ENCODE assay signal across 8 mouse cellular contexts in the genomic region with DNA sequence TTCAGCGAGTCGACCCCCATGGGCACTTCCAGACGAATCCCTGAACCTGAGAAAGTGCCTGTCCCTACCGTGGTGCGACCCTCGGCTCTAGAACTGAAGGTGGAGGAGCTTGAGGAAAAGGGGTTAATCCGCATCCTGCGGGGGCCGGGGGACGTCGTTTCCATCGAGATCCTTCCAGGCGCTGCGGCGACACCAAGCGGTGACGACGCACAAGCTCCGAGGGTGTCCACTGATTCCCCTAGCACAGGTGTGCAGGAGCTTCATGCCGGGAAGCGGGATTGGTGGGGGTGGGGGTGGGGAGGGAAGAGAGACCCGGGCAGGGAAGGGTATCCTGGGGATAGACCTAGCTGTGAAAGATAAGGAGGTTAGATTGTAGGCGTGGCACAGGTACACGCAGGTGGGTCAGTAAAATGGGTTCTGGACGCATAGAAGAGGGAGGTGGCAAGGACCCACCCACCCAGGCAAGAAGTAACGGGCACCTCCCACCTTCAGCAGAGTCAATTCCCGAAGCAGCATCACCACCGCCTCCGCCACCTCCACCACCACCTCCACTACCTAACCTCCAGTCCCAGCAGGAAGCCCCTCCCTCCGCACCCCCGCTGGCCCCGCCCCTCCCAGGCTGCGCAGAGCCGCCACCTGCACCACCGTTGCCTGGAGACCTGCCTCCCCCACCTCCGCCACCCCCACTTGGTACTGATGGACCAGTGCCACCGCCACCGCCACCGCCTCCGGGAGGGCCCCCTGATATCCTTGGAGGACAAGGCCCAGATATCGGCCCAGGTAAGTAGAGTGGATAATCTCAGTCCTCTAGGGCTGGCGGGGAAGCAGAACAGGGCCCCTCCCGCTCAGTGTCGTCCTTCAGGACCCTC. TPM values are rescaled to one million over a fixed set of nuclear protein-coding genes. Genes with fewer than 3 reads are reported as not detected.
A peak's percentile ranks its signal among the peaks of the same experiment; 100 is the strongest.
DNase-seq lines count a peak whose midpoint lies in the region; ATAC-seq and TF ChIP-seq lines count a peak whose summit lies in the region.

No protein-coding gene starts in this region.

- H3K9ac ChIP-seq in lung, postnatal 0 days (replicated peaks; ENCODE audit: low read depth): no peak overlapping the region
- H3K9ac ChIP-seq in hindbrain, embryonic 12.5 days: peak overlapping the region; percentile 46
- no peak overlapping the region for H3K9ac ChIP-seq in liver, embryonic 11.5 days (ENCODE audit: low read depth, low read length)

- H3K36me3 ChIP-seq in lung, postnatal 0 days (ENCODE audit: insufficient read depth, low read length): no peaks in the 10 kb centered on the region
- no peaks in the 10 kb centered on the region for H3K36me3 ChIP-seq in hindbrain, embryonic 12.5 days
- H3K36me3 ChIP-seq in liver, embryonic 11.5 days (ENCODE audit: control insufficient read depth, insufficient read depth, low read length): no peaks in the 10 kb centered on the region

- H3K9me3 ChIP-seq in lung, postnatal 0 days (ENCODE audit: low read length): no peaks in the 10 kb centered on the region
- no peaks in the 10 kb centered on the region for H3K9me3 ChIP-seq in hindbrain, embryonic 12.5 days (replicated peaks)
- H3K9me3 ChIP-seq in liver, embryonic 11.5 days (ENCODE audit: control insufficient read depth, low read length): no peaks in the 10 kb centered on the region

- H3K4me3 ChIP-seq in lung, postnatal 0 days (ENCODE audit: low read depth, low read length): no peak overlapping the region; the same call in 1 of the 2 replicates
- H3K4me3 ChIP-seq in hindbrain, embryonic 12.5 days: peak overlapping the region; percentile 29
- H3K4me3 ChIP-seq in liver, embryonic 11.5 days (ENCODE audit: low read depth, low read length): no peak overlapping the region

- peaks cover 27% of the 10 kb centered on the region for H3K27me3 ChIP-seq in lung, postnatal 0 days (replicated peaks; ENCODE audit: insufficient read depth, low read length)
- H3K27me3 ChIP-seq in hindbrain, embryonic 12.5 days: peaks cover 93% of the 10 kb centered on the region
- peaks cover 63% of the 10 kb centered on the region for H3K27me3 ChIP-seq in liver, embryonic 11.5 days (replicated peaks; ENCODE audit: control insufficient read depth, insufficient read depth, low read length)

- no peaks in the 10 kb centered on the region for H3K4me1 ChIP-seq in lung, postnatal 0 days (ENCODE audit: insufficient read depth, low read depth, low read length)
- H3K4me1 ChIP-seq in hindbrain, embryonic 12.5 days: peaks cover 11% of the 10 kb centered on the region
- H3K4me1 ChIP-seq in liver, embryonic 11.5 days (replicated peaks; ENCODE audit: control insufficient read depth, insufficient read depth, low read length): no peaks in the 10 kb centered on the region

- TF ChIP-seq EP300 in lung, postnatal 0 days (IDR thresholded peaks at IDR 0.05): no peak

- 0 out of 2 replicates have a peak overlapping the region, but pooled peaks have one; percentile 17 for H3K4me2 ChIP-seq in lung, postnatal 0 days (replicated peaks; ENCODE audit: low read depth, low read length)
- H3K4me2 ChIP-seq in hindbrain, embryonic 12.5 days (replicated peaks): peak overlapping the region; percentile 53
- 0 out of 2 replicates have a peak overlapping the region, but pooled peaks have one; percentile 22 for H3K4me2 ChIP-seq in liver, embryonic 11.5 days

- 12% methylated on average over 40 of the region's 44 CpGs for WGBS in lung, postnatal 0 days
- WGBS in hindbrain, embryonic 12.5 days: 3% methylated on average over 42 of the region's 44 CpGs
- 50% methylated on average over 44 of the region's 44 CpGs for WGBS in liver, embryonic 11.5 days

- no peak for ATAC-seq in lung, postnatal 0 days
- no peak for ATAC-seq in hindbrain, embryonic 12.5 days (ENCODE audit: low FRiP score)
- ATAC-seq in liver, embryonic 11.5 days (replicated peaks; ENCODE audit: low FRiP score): no peak; the same call in 1 of the 2 replicates
- no peak for ATAC-seq in granulocyte monocyte progenitor cell, adult 5-6 weeks (replicated peaks; ENCODE audit: poor library complexity, severe bottlenecking)

- no peak for DNase-seq in lung, postnatal 0 days (ENCODE audit: low spot score)
- DNase-seq in lung, postnatal 14 days: no peak
- peak; percentile 57 for DNase-seq in embryo, embryonic 10.5 days (ENCODE audit: low spot score)
- no peak for DNase-seq in liver, embryonic 11.5 days (ENCODE audit: low spot score)
- DNase-seq in right cerebral cortex, postnatal 4 days: peak; percentile 77
- DNase-seq in thymus, postnatal 4 days: no peak

- H3K27ac ChIP-seq in lung, postnatal 0 days (ENCODE audit: low read length): no peak overlapping the region
- no peak overlapping the region for H3K27ac ChIP-seq in hindbrain, embryonic 12.5 days
- no peak overlapping the region for H3K27ac ChIP-seq in liver, embryonic 11.5 days (ENCODE audit: low read depth, low read length)

- peak; percentile 59 for TF ChIP-seq CTCF in lung, postnatal 0 days (IDR thresholded peaks at IDR 0.05)

RNA-seq across cellular contexts. Expression of a gene that starts 15.2 kb away (rescaled TPM):
- polyA plus RNA-seq in lung, postnatal 0 days (2015; fragmentation: Nextera tagmentation; extraction: Ambion mirVana): 0.38 and 0.44 TPM in 2 replicates
- 0.34 and 0.71 TPM in 2 replicates for polyA plus RNA-seq in hindbrain, embryonic 12.5 days (2016; fragmentation: Nextera tagmentation; extraction: Ambion mirVana)
- 0.15 TPM in 1 of 2 replicates, not detected in the other for polyA plus RNA-seq in liver, embryonic 11.5 days (2014; fragmentation: Nextera tagmentation; extraction: Ambion mirVana)
- total RNA-seq in granulocyte monocyte progenitor cell, adult 5-6 weeks (2014; fragmentation: Nextera tagmentation): not detected in 2 replicates
- not detected in 2 replicates for total RNA-seq in granulocyte monocyte progenitor cell, adult 5-6 weeks (2017)

RNA-seq across cellular contexts. Expression of a gene that starts 22.3 kb away (rescaled TPM):
- polyA plus RNA-seq in lung, postnatal 0 days (2015; fragmentation: Nextera tagmentation; extraction: Ambion mirVana): 4.1 and 4.9 TPM in 2 replicates
- polyA plus RNA-seq in hindbrain, embryonic 12.5 days (2016; fragmentation: Nextera tagmentation; extraction: Ambion mirVana): 1.4 and 1.6 TPM in 2 replicates
- 6.3 and 6.9 TPM in 2 replicates for polyA plus RNA-seq in liver, embryonic 11.5 days (2014; fragmentation: Nextera tagmentation; extraction: Ambion mirVana)
- total RNA-seq in granulocyte monocyte progenitor cell, adult 5-6 weeks (2014; fragmentation: Nextera tagmentation): 58.4 and 94.0 TPM in 2 replicates
- total RNA-seq in granulocyte monocyte progenitor cell, adult 5-6 weeks (2017): 21.3 and 31.0 TPM in 2 replicates

RNA-seq across cellular contexts. Expression of a gene that starts 25.0 kb away (rescaled TPM):
- not detected in 2 replicates for polyA plus RNA-seq in lung, postnatal 0 days (2015; fragmentation: Nextera tagmentation; extraction: Ambion mirVana)
- 0.21 TPM in 1 of 2 replicates, not detected in the other for polyA plus RNA-seq in hindbrain, embryonic 12.5 days (2016; fragmentation: Nextera tagmentation; extraction: Ambion mirVana)
- polyA plus RNA-seq in liver, embryonic 11.5 days (2014; fragmentation: Nextera tagmentation; extraction: Ambion mirVana): not detected in 2 replicates
- 1.4 TPM in 1 of 2 replicates, not detected in the other for total RNA-seq in granulocyte monocyte progenitor cell, adult 5-6 weeks (2014; fragmentation: Nextera tagmentation)
- total RNA-seq in granulocyte monocyte progenitor cell, adult 5-6 weeks (2017): not detected in 2 replicates

Comparison
In these comparisons a context has a peak if more than half of its experiments do, and no peak if none do; other contexts are left out.
1. DNase-seq: peak in embryo, embryonic 10.5 days (single experiment) and right cerebral cortex, postnatal 4 days (single experiment); none in lung, postnatal 0 days (single experiment), lung, postnatal 14 days (single experiment), liver, embryonic 11.5 days (single experiment) and thymus, postnatal 4 days (single experiment).
2. Peak in every context shown above with its lines, with median percentiles within 50 percentile points of each other: H3K4me2 ChIP-seq.